Mouse (Mus musculus) fibroblast of lung, adult 2 months (primary cell): ENCODE results near the gene Btla.

Experiments used
- DNase-seq: peaks from one replicate; pipeline ENCODE4 v3.0.0-alpha.2; 2011; ENCODE audit warnings: low read depth

Btla gene

DNA sequence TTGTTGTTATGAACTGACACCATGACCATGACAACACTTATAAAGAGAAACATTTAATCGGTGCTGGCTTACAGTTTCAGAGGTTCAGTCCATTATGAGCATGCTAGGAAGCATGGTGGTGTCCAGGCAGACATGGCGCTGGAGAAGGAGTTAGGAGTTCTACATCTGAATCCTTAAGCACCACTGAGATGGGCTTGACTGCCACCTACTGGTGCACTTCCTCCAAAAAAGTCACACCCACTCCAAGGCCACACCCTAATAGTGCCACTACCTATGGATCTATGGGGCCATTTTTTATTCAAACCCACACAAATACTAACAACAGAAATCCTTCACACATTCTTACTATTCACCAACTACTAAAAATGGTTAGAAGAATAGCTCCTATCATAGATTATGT lies 35.5 kb downstream of the Btla start:
- no peak for DNase-seq

DNA sequence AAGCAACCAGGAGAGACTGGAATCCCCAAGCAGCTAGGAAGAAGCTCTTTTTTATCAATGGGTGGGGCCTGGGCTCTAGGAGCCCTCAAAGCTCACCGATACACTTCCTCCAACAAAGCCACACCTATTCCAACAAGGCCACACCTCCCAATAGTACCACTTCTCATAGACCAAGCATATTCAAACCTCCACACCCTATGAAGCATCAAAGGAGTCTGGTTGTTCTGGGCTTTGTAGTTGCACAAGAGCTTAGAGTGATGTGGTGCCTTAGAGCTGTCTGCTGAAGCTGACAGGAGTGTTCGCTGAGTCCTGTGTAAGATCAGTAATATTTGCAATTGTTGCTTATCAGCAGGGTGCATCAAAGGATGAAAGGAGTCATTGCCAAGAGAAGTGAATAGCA lies 37.2 kb downstream of the Btla start:
- DNase-seq, result no peak

DNA sequence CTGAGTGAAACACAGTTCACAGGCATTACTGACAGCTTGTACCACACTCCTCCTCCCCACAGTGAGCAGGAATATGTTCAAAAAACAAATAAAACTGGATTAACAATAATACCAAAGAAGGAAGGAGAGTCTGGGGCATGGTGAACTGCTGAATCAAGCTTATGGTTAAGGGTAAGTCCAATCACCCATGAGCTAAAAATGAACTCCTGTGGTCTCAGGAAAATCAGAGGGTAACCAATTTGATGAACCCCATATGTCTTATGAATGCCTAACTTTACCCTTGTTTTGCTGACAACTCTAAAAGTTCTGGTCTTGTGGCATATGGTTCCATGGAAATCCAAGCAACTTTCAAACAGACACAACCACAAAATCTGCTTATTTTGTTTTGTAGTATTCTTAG lies 37.9 kb downstream of the Btla start:
- DNase-seq, result no peak

- DNase-seq, result no peak
Observed at GRCm38 (mm10) chr16:45269886-45270285, 45.8 kb downstream of the Btla start.

- DNase-seq, result no peak
Observed at GRCm38 (mm10) chr16:45283093-45283492, 59.0 kb downstream of the Btla start.

- no peak for DNase-seq
Observed at GRCm38 (mm10) chr16:45297806-45298205, 73.7 kb downstream of the Btla start.
